Mouse (Mus musculus) adipocyte (in vitro differentiated cells): ENCODE measurements around the gene Zmiz2.
"Not testable (repeated sequence)": the region's sequence is repeated elsewhere in the genome, so short reads cannot be mapped to it uniquely, and the experiment has no call there.

Experiments
- DNase-seq: peaks from one replicate; pipeline ENCODE4 v3.0.0-alpha.2; 2016; ENCODE audit warnings: low spot score

Gene Zmiz2

DNA sequence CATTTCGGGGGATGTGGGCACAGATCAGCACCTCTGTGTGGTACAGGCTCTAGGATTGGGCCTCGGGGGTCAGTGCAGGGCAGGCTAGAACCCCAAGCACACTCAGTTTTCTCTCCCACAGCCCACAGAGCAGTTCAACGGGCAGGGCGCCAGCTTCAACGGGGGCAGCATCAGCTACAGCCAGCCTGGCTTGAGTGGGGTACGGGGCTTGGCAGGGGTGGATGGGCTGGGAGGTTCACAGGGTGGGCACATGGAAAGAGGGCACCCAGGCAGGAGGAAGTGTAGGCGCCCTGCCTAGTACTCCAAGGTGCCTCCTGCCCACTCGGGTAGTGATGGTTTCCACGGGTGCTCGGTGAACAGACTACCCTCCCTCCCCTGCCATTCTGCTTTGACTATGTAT is 9.3 kb downstream of the Zmiz2 start:
- DNase-seq = no peak

- DNase-seq = peak; percentile 54
Measured at GRCm38 (mm10) chr11:6402515-6403510, 13.9 kb downstream of the Zmiz2 start.

DNA sequence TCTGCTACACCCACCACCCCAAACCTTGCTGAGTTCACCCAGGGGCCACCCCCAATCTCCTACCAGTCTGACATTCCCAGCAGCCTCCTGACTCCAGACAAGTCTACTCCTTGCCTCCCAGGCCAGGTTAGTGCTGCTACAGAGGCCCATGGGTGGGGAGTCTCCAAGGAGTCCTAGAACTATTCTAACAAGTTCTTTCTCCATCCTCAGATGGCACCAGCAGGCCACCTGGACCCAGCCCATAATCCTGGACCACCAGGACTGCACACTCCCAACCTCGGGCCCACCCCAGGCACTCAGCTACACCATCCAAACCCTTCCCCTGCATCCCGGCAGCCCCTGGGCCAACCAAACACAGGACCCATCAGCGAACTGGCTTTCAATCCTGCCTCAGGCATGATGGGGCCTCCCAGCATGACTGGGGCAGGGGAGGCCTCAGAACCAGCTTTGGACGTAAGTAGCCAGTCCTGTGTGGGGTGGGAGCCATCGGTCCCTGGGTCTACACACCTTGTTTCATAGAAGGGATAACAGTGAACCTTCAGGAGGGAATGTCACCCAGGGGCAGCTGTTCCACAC is 15.0 kb downstream of the Zmiz2 start:
- no peak for DNase-seq

- DNase-seq = peak; percentile 44
Measured at GRCm38 (mm10) chr11:6404699-6405566, 16.1 kb downstream of the Zmiz2 start.

DNA sequence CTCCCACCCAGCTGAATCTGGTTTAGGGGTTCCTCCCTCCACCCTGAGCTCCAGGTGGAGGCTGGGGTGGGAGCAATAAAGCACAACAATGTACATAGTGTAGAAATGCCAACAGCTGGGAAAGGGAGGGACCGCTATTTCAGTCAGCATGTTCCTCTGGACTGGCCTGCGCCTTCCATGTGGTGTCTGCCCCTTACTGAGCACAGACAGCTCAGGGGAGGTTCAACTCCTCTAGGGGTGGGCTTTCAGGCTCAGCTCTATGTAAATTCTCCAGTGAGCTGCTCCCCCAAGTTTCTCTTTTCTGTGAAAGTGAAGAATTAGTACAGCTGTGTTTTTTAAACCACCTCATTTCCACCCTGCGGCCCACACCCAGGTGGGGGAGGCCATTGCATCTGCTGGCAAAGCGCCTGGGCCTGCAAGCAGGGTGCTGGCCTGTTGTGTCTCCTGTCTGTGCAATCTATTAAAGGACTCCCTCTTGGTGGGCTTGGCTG is 16.8 kb downstream of the Zmiz2 start:
- DNase-seq = no peak

DNA sequence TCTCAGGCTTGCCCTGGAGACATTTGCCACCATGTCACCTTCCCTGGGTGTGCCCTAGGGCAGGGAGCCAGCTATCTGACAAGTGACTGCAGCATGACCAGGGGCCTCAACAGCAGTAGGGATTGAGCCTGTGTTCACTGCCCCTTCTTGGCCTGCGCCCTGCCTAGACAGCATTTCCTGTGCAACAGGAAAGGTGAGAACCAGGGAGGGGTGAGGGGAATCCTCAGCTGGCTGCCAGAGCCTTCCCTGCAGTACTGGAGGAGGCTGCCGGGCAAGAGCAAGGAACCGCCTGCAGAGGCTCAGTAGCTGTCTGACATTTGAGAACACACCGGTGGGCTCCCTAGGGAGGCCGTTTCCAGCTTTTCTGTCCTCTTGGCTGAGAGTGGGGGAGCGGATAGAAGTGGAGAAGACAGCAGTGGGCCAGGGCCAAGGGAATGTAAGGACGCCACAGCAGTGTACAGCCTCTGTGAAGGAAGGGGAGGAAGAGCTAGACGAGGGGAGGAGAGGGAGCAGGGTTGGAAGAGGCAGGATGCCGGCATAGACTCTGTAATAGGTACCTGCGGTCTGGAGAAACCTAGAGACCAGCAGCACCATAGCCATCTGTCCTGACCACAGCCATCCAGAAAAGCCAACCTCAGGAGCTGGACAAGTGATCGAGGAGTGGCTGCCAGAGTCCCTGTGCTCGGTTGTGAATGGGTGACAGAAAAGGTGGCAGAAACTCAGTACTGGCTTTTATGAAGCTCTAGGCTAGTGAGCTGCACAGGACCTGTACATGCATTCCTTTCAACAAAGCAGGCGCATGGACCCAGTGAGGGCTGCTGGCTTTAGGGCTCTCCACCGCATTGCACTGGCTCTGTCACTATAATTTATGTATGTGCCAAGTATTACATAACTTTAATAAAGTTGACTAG is 17.6 kb downstream of the Zmiz2 start:
- peak; percentile 37 for DNase-seq

GRCm38 (mm10) chr11:6407162-6407621 is 18.3 kb downstream of the Zmiz2 start:
- DNase-seq = no peak

DNA sequence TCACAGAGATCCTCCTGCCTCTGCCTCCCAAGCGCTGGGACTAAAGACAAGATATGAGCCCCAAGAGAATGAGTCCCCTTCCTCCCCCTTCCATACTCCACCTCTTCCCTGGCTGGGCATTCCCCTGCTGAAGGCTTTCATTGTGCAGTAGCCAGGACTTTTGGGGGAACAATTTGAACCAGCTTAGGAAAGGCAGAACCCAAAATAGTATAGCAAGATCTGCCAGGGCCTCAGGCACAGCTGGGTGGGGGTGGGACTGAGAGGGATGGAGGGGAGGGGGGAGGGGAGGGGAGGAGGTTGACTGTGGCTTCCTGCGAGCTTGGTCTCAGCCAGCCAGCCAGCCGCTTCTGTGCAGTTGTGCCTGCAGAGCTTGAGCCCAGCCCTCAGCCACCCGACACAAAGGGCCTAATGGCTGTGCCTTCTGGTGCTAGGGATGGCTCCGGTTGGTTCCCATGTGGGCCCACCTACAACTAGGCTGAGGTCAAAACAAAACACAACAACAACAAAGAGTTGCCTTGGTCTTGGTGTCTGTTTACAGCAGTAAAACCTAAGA is 21.3 kb downstream of the Zmiz2 start:
- DNase-seq = no peak

- not testable (repeated sequence) for DNase-seq
Measured at GRCm38 (mm10) chr11:6410755-6411154, 21.9 kb downstream of the Zmiz2 start.

DNA sequence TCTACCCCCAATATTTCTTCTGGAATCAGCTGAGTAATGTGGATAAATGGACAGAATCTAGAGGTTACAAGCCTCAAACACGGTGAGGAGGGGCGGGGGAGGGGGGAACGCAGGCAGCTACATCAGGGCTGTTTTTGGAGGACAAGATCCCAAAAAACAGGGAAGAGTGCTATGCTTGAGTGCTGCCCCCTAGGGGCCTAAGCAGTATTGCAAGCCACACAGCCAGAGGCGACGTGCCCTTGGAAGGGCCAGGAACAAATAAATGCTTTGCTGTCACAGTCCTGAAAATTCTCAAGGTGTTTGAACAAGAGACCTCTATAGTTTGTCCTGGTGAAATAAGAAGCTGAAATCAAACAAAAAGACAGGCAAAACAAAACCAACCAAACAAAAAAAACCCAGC is 22.8 kb downstream of the Zmiz2 start:
- DNase-seq = peak; percentile 83

DNA sequence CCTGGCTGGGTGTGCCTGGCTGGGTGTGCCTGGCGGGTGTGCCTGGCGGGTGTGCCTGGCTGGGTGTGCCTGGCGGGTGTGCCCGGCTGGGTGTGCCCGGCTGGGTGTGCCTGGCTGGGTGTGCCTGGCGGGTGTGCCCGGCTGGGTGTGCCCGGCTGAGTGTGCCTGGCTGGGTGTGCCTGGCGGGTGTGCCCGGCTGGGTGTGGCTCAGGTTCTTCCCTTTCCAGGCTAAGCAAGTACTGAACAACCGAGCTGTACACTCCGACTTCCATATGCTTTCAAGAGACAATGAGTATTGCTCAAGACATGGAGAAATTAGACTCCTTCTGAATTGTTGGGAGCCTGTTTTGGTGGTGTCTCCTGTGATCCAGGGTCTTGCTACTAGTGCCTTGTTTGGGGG is 24.4 kb downstream of the Zmiz2 start:
- no peak for DNase-seq

DNA sequence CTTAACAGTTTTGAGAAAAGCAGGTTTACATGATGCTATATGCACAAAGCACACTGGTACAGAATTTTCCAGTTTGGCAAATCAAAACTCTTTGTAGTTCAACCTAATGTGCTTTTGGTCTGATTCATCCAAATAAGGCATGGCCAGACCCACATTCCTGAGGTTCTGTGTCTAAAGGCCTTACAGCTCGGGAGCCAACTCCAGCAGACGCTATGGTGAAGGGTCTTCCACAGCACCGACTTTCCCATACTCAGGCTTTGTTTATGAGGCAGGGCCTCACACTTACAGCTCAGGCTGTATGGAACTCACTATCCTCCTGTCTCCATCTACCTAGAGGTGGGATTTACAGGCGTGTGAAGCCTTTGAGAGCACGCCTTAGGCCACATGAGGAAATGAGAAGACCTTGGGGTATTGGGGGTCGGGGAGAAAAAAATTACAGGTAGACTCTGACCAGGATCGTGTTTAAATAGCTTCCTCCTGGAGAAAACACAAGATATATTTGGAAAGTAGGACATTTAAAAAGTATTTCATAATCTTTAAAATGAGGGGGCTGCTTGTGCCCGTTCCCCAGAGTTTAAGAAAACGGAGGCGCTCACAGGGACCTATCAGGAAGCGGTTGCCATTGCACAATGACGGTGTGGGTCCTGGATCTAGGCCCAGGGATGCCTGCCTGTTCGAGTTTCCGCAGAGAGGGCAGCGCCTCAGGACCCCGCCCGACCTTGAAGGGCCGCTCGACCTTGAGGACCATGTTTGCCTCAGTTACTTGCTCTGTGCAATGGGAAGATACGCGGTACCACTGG is 26.1 kb downstream of the Zmiz2 start, which contains the start of gene Ppia:
Gene Ppia (plus strand): TSS at position 693 of the 800 bp plus-strand sequence.
- DNase-seq = peak; percentile 45

DNA sequence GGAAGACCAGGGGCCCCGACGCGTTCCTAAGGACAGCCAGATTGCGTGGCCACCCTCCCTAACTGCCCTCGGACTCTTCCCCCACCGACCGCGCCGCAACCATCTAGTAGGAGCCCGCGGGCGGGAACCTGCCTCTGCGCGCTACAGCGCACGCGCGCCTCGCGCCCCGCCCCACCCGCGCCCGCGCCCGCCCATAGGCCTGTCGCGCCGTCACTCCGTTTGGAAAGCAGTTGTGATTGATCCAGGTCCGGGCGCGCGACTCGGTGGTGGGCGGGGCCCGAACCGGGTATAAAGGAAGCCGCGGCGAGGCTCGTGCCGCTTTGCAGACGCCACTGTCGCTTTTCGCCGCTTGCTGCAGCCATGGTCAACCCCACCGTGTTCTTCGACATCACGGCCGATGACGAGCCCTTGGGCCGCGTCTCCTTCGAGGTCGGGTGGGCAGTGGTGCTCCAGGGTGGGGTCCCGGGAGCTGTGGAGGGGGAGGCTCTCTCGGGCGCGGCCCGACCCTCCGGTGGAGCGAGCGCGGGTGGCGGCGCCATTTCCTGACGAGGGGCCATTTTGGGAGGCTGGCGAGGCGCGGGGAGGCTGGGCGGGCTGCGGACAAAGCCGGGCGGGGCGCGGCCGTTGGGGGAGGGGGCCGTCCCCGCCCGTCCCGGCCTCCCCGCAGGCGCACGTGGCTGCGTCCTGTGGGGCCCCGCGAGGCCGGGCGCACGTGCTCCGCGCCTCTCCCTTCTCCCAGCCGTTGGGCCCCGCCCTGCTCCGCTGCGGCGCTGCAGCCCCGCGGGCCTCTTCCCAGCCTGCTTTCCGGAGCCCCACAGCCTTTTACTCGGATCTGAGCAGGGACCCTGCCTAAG is 26.9 kb downstream of the Zmiz2 start:
- peak; percentile 94 for DNase-seq

DNA sequence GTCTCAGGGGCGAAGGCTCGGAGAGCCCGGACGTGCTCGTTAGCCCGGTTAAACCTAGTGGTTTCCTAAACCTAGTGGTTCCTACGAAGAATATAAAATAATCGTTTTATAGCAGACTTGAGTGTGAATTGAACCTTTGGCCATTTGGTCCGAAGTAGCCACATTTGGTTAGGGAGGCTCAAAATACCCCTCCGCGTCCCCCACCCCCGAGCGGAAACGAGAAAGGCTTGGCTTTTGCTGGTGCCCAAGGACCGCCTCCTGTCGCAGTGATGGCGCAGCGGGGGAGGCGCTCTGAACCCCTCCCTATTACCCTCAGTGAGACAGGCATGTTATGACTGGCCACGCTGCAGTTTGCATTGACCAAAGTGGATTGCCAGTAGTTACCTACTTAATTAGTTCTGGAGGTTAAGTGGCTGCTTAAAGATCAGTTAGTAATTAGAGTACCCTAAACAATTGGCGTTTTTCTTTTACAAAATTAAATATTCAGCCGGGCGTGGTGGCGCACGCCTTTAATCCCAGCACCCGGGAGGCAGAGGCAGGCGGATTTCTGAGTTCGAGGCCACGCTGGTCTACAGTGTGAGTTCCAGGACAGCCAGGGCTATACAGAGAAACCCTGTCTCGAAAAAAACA is 27.6 kb downstream of the Zmiz2 start:
- peak; percentile 76 for DNase-seq

GRCm38 (mm10) chr11:6417069-6417468 is 28.2 kb downstream of the Zmiz2 start:
- no peak for DNase-seq

- DNase-seq = no peak
Measured at GRCm38 (mm10) chr11:6417490-6417889, 28.6 kb downstream of the Zmiz2 start.

- no peak for DNase-seq
Measured at GRCm38 (mm10) chr11:6418751-6419150, 29.9 kb downstream of the Zmiz2 start.

DNA sequence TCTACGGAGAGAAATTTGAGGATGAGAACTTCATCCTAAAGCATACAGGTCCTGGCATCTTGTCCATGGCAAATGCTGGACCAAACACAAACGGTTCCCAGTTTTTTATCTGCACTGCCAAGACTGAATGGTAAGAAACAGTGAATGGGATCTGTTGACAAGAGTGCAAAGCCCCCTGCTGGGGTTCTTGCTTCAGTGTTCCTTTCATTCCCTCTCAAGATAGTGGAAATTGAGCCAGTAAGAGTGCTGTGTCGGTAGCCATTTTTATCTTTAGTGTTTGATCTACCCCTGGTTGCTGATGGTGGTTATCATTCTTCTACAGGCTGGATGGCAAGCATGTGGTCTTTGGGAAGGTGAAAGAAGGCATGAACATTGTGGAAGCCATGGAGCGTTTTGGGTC is 30.3 kb downstream of the Zmiz2 start:
- DNase-seq = not testable (repeated sequence)
